Mouse (Mus musculus): Measurements from ENCODE around the gene Gm45799. TPM values are rescaled to one million over a fixed set of nuclear protein-coding genes. Genes with fewer than 3 reads are reported as not detected.

Gm45799 gene
- 38.5 and 40.0 TPM in 2 replicates for polyA plus RNA-seq (2014; fragmentation: Nextera tagmentation; extraction: Ambion mirVana)

DNA sequence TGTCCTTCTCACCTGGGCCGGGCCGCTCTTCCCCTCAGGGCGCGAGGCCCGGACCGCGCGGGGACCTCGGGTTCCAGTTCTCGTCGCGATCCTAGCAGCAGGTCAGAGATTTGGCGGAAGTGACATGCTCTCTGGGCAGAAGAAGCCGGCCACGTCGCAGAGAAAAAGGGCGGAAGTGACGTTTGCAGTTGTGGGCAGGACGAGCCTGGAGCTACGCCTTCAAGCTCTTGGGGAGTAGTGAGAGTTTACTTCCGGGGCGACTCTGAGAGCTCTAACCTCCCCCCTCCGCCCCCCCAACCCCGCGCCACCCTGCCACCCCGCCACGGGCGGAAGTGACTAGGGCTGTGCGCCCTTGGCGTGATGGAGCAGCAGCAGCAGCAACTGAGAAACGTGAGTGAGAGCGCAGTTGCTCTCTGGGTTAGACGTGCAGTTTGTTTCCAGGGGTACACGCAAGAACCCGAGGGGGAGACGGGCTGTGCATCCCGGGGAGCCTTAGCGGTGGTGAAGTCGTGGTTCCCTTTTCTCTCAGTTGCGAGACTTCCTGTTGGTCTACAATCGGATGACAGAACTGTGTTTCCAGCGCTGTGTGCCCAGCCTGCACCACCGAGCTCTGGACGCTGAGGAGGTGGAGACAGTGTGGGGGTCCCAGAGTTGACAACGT, at the start of gene Gm45799, which contains the start of gene Arfip2:
Gm45799 (plus strand) TSS at position 320 of the 661 bp plus-strand sequence.
Arfip2 (minus strand) TSS at position 184 of the 661 bp plus-strand sequence.
- Histone ChIP-seq H3K4me2 (ENCODE audit: low read depth, low read length) (peak within 1 kb of the TSS; percentile 96), H3K4me1 (ENCODE audit: control insufficient read depth, insufficient read depth, low read length) (peaks cover 4% of the 10 kb centered on the region; the same call in 1 of the 2 replicates), H3K9me3 (ENCODE audit: control insufficient read depth, low read length) (no peaks in the 10 kb centered on the region), H3K36me3 (ENCODE audit: control insufficient read depth, insufficient read depth, low read length) (peaks cover 48% of the 10 kb centered on the region), H3K4me3 (ENCODE audit: low read depth, low read length) (peak within 1 kb of the TSS; percentile 92), H3K27me3 (replicated peaks; ENCODE audit: control insufficient read depth, insufficient read depth, low read length) (no peaks in the 10 kb centered on the region), H3K27ac (replicated peaks; ENCODE audit: low read depth, low read length) (peak within 1 kb of the TSS; percentile 88), H3K9ac (ENCODE audit: low read depth, low read length) (peak within 1 kb of the TSS; percentile 93)
- peak; percentile 99 for DNase-seq (ENCODE audit: low spot score)
- peak; percentile 97 for ATAC-seq (ENCODE audit: low read depth)
- WGBS: 1% methylated on average over 26 of the region's 45 CpGs

GRCm38 (mm10) chr7:105602860-105603623, 37.3 kb upstream of the Gm45799 start:
- H3K9ac ChIP-seq (ENCODE audit: low read depth, low read length): no peak overlapping the region
- H3K27me3 ChIP-seq (replicated peaks; ENCODE audit: control insufficient read depth, insufficient read depth, low read length): no peaks in the 10 kb centered on the region
- no peak overlapping the region for H3K4me3 ChIP-seq (ENCODE audit: low read depth, low read length)
- DNase-seq (ENCODE audit: low spot score): peak; percentile 55
- peak; percentile 65; the same call in 1 of the 2 replicates for ATAC-seq (ENCODE audit: low read depth)
- no peak overlapping the region for H3K27ac ChIP-seq (replicated peaks; ENCODE audit: low read depth, low read length)
- no peaks in the 10 kb centered on the region for H3K36me3 ChIP-seq (ENCODE audit: control insufficient read depth, insufficient read depth, low read length)
- H3K4me2 ChIP-seq (ENCODE audit: low read depth, low read length): no peak overlapping the region
- no peaks in the 10 kb centered on the region for H3K4me1 ChIP-seq (ENCODE audit: control insufficient read depth, insufficient read depth, low read length)
- WGBS: 29% methylated on average over 9 of the region's 9 CpGs
- peaks cover 8% of the 10 kb centered on the region; the same call in 1 of the 2 replicates for H3K9me3 ChIP-seq (ENCODE audit: control insufficient read depth, low read length)

DNA sequence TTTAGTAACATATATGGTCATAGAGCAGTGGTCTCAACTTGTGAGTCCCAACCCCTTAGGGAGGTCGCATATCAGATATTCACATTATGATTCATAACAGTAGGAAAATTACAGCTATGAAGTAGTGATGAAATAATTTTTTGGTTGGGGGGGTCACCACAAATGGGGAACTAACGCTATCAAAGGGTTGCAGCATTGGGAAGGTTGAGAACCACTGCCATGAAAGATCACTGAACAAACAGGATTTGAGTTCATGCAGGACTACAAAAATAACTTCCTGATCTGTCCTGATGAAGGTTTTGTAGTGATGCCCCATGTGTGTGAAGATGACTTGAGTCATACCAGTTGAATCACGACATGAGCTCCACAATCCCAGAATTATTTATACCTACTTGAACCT, 31.9 kb upstream of the Gm45799 start:
- no peak overlapping the region for H3K4me2 ChIP-seq (ENCODE audit: low read depth, low read length)
- H3K4me3 ChIP-seq (ENCODE audit: low read depth, low read length): no peak overlapping the region
- H3K4me1 ChIP-seq (ENCODE audit: control insufficient read depth, insufficient read depth, low read length): no peaks in the 10 kb centered on the region
- H3K9me3 ChIP-seq (ENCODE audit: control insufficient read depth, low read length): peaks cover 8% of the 10 kb centered on the region; the same call in 1 of the 2 replicates
- H3K9ac ChIP-seq (ENCODE audit: low read depth, low read length): no peak overlapping the region
- H3K36me3 ChIP-seq (ENCODE audit: control insufficient read depth, insufficient read depth, low read length): peaks cover 38% of the 10 kb centered on the region
- ATAC-seq (ENCODE audit: low read depth) (no peak), DNase-seq (ENCODE audit: low spot score) (no peak)
- no peak overlapping the region for H3K27ac ChIP-seq (replicated peaks; ENCODE audit: low read depth, low read length)
- 82% methylated on average over 3 of the region's 3 CpGs for WGBS
- H3K27me3 ChIP-seq (replicated peaks; ENCODE audit: control insufficient read depth, insufficient read depth, low read length): no peaks in the 10 kb centered on the region

DNA sequence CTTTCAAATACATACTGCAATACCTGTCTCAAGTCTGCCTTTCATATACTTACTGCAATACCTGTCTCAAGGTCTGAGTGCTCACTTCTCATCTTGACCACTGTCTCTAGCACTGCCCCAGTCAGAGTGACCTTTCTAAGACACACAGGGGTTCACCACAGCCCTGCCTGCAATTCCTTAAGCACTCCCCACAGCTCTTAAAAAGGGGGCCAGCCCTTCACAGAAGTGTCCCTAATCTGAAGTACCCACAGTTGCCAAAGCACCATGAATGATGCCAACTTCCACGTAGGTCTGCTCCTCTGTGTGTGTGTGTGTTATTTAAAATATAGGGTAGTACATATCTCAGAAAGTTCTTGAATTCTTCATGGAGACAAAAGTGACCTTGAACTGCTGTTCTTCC, 28.6 kb upstream of the Gm45799 start:
- H3K4me3 ChIP-seq (ENCODE audit: low read depth, low read length): no peak overlapping the region
- WGBS: 84% methylated on average over 1 of the region's 1 CpGs
- no peak for DNase-seq (ENCODE audit: low spot score)
- no peaks in the 10 kb centered on the region for H3K9me3 ChIP-seq (ENCODE audit: control insufficient read depth, low read length)
- no peak for ATAC-seq (ENCODE audit: low read depth)
- H3K27ac ChIP-seq (replicated peaks; ENCODE audit: low read depth, low read length): no peak overlapping the region
- no peak overlapping the region for H3K4me2 ChIP-seq (ENCODE audit: low read depth, low read length)
- H3K4me1 ChIP-seq (ENCODE audit: control insufficient read depth, insufficient read depth, low read length): no peaks in the 10 kb centered on the region
- H3K36me3 ChIP-seq (ENCODE audit: control insufficient read depth, insufficient read depth, low read length): peaks cover 69% of the 10 kb centered on the region
- H3K27me3 ChIP-seq (replicated peaks; ENCODE audit: control insufficient read depth, insufficient read depth, low read length): no peaks in the 10 kb centered on the region
- H3K9ac ChIP-seq (ENCODE audit: low read depth, low read length): no peak overlapping the region

DNA sequence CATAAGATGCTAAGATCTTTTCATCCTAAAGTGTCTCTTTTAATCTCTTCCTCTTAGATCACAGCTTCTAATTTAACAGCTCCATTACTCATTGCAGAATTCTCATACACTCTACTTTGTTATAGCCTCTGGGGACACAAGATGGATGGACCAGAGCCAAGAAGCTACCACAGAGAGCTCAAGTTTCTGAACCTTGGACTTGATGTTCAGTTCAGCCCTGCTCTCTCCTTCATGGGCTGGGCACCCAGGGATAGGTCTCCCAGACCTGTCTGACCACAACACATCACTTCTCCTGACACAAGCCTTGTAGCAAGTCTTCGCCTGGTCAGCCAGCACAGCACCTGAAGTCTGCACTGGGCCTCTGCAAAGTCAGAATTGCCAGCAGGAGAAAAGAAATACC, 26.0 kb upstream of the Gm45799 start:
- Histone ChIP-seq H3K36me3 (ENCODE audit: control insufficient read depth, insufficient read depth, low read length) (peaks cover 95% of the 10 kb centered on the region), H3K4me3 (ENCODE audit: low read depth, low read length) (no peak overlapping the region), H3K27me3 (replicated peaks; ENCODE audit: control insufficient read depth, insufficient read depth, low read length) (no peaks in the 10 kb centered on the region), H3K9me3 (ENCODE audit: control insufficient read depth, low read length) (no peaks in the 10 kb centered on the region), H3K27ac (replicated peaks; ENCODE audit: low read depth, low read length) (no peak overlapping the region), H3K4me2 (ENCODE audit: low read depth, low read length) (no peak overlapping the region), H3K4me1 (ENCODE audit: control insufficient read depth, insufficient read depth, low read length) (no peaks in the 10 kb centered on the region), H3K9ac (ENCODE audit: low read depth, low read length) (no peak overlapping the region)
- no peak for DNase-seq (ENCODE audit: low spot score)
- WGBS: 74% methylated on average over 1 of the region's 1 CpGs
- ATAC-seq (ENCODE audit: low read depth): no peak

GRCm38 (mm10) chr7:105615720-105616119, 24.6 kb upstream of the Gm45799 start:
- DNase-seq (ENCODE audit: low spot score) (no peak), ATAC-seq (ENCODE audit: low read depth) (no peak)
- Histone ChIP-seq H3K9me3 (ENCODE audit: control insufficient read depth, low read length) (no peaks in the 10 kb centered on the region), H3K36me3 (ENCODE audit: control insufficient read depth, insufficient read depth, low read length) (peaks cover 94% of the 10 kb centered on the region), H3K4me2 (ENCODE audit: low read depth, low read length) (no peak overlapping the region), H3K27ac (replicated peaks; ENCODE audit: low read depth, low read length) (no peak overlapping the region), H3K27me3 (replicated peaks; ENCODE audit: control insufficient read depth, insufficient read depth, low read length) (no peaks in the 10 kb centered on the region), H3K4me3 (ENCODE audit: low read depth, low read length) (no peak overlapping the region), H3K9ac (ENCODE audit: low read depth, low read length) (no peak overlapping the region), H3K4me1 (ENCODE audit: control insufficient read depth, insufficient read depth, low read length) (no peaks in the 10 kb centered on the region)
- WGBS: 91% methylated on average over 1 of the region's 1 CpGs

- no peak for ATAC-seq (ENCODE audit: low read depth)
Measured at GRCm38 (mm10) chr7:105616561-105616960, 23.8 kb upstream of the Gm45799 start.

DNA sequence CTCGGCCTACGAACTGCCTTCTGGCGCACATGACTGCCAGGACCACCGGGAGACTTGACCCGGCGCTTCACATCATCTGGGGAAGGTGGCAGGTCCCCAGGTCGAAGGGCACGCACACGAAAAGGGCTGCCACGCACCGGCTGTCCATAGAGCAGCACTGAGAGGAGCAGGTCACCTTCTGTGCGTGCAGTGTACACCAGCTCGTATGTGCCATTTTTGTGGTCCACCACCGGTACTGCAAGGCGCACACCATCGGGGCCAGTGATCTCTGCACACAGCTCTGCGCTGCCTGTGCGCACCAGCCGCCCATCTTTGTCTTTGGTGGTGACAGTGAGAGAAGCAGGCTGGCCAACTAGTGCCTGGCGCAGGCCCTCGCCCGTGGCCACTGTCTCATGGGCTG, 22.5 kb upstream of the Gm45799 start:
- Histone ChIP-seq H3K4me3 (ENCODE audit: low read depth, low read length) (no peak overlapping the region), H3K4me2 (ENCODE audit: low read depth, low read length) (no peak overlapping the region), H3K36me3 (ENCODE audit: control insufficient read depth, insufficient read depth, low read length) (peaks cover 78% of the 10 kb centered on the region), H3K4me1 (ENCODE audit: control insufficient read depth, insufficient read depth, low read length) (no peaks in the 10 kb centered on the region), H3K9me3 (ENCODE audit: control insufficient read depth, low read length) (no peaks in the 10 kb centered on the region), H3K27ac (replicated peaks; ENCODE audit: low read depth, low read length) (no peak overlapping the region), H3K27me3 (replicated peaks; ENCODE audit: control insufficient read depth, insufficient read depth, low read length) (no peaks in the 10 kb centered on the region), H3K9ac (ENCODE audit: low read depth, low read length) (no peak overlapping the region)
- 96% methylated on average over 19 of the region's 22 CpGs for WGBS
- ATAC-seq (ENCODE audit: low read depth) (no peak), DNase-seq (ENCODE audit: low spot score) (no peak)

More at GRCm38 (mm10) chr7:105616561-105616960, 23.8 kb upstream of the Gm45799 start:
- 85% methylated on average over 6 of the region's 6 CpGs for WGBS
- no peak overlapping the region for H3K4me2 ChIP-seq (ENCODE audit: low read depth, low read length)
- peaks cover 86% of the 10 kb centered on the region for H3K36me3 ChIP-seq (ENCODE audit: control insufficient read depth, insufficient read depth, low read length)
- H3K27me3 ChIP-seq (replicated peaks; ENCODE audit: control insufficient read depth, insufficient read depth, low read length): no peaks in the 10 kb centered on the region
- H3K9me3 ChIP-seq (ENCODE audit: control insufficient read depth, low read length): no peaks in the 10 kb centered on the region
- H3K9ac ChIP-seq (ENCODE audit: low read depth, low read length): no peak overlapping the region
- H3K4me3 ChIP-seq (ENCODE audit: low read depth, low read length): no peak overlapping the region
- no peak for DNase-seq (ENCODE audit: low spot score)
- H3K4me1 ChIP-seq (ENCODE audit: control insufficient read depth, insufficient read depth, low read length): no peaks in the 10 kb centered on the region
- no peak overlapping the region for H3K27ac ChIP-seq (replicated peaks; ENCODE audit: low read depth, low read length)

Data from embryonic facial prominence, embryonic 14.5 days (tissue).